Mouse (Mus musculus) hindbrain, embryonic 16.5 days (tissue): ENCODE measurements at regions not wholly inside any gene's neighbourhood (a gene's known extent, or its start where the extent isn't known, plus 50 kb on each side); places are given as distances from the start of the nearest gene placed in this dataset.
A peak's percentile ranks its signal among the peaks of the same experiment; 100 is the strongest.

ENCODE experiments used
- ATAC-seq: fragments of 200-750 bp; cut with Nextera tagmentation; 2 replicates; pipeline ENCODE4 v1.8.0; 2017; ENCODE audit warnings: moderate TSS enrichment, moderate library complexity
- H3K27ac ChIP-seq: fragments of 300-500 bp; sonication (generic); 2 replicates; pipeline ENCODE4 v1.5.1; 2014; ENCODE audit warnings: low read depth, mild to moderate bottlenecking, control low read depth, low read length, moderate library complexity
- H3K27me3 ChIP-seq: fragments of 300-500 bp; sonication (generic); replicated peaks from 2 replicates; pipeline ENCODE4 v1.6.1; 2014; ENCODE audit warnings: low read length; ENCODE audit not compliant: control insufficient read depth, insufficient read depth
- H3K36me3 ChIP-seq: fragments of 300-500 bp; sonication (generic); 2 replicates; pipeline ENCODE4 v1.6.1; 2014; ENCODE audit warnings: mild to moderate bottlenecking, low read length, moderate library complexity, mixed read lengths; ENCODE audit not compliant: control insufficient read depth, insufficient read depth
- H3K4me1 ChIP-seq: fragments of 300-500 bp; sonication (generic); 2 replicates; pipeline ENCODE4 v1.6.1; 2014; ENCODE audit warnings: low read depth, low read length; ENCODE audit not compliant: control insufficient read depth, insufficient read depth
- H3K4me2 ChIP-seq: fragments of 300-500 bp; sonication (generic); 2 replicates; pipeline ENCODE4 v1.6.1; 2014; ENCODE audit warnings: mild to moderate bottlenecking, low read length, control low read depth, moderate library complexity
- H3K4me3 ChIP-seq: fragments of 300-500 bp; sonication (generic); 2 replicates; pipeline ENCODE4 v1.5.1; 2014; ENCODE audit warnings: mild to moderate bottlenecking, low read length, control low read depth, moderate library complexity
- H3K9ac ChIP-seq: fragments of 300-500 bp; sonication (generic); 2 replicates; pipeline ENCODE4 v1.6.1; 2014; ENCODE audit warnings: low read depth, mild to moderate bottlenecking, control low read depth, low read length, moderate library complexity
- H3K9me3 ChIP-seq: fragments of 300-500 bp; sonication (generic); 2 replicates; pipeline ENCODE4 v1.6.1; 2014; ENCODE audit warnings: mild to moderate bottlenecking, low read length, moderate library complexity; ENCODE audit not compliant: control insufficient read depth
- WGBS: fragments of 180-500 bp; shearing (Covaris S2); extraction: QIAGEN DNeasy Blood & Tissue Kit; methylation state at CpG from one replicate; pipeline ENCODE4 v1.1.7; 2014; 5-methylcytosine and 5-hydroxymethylcytosine counted together

DNA sequence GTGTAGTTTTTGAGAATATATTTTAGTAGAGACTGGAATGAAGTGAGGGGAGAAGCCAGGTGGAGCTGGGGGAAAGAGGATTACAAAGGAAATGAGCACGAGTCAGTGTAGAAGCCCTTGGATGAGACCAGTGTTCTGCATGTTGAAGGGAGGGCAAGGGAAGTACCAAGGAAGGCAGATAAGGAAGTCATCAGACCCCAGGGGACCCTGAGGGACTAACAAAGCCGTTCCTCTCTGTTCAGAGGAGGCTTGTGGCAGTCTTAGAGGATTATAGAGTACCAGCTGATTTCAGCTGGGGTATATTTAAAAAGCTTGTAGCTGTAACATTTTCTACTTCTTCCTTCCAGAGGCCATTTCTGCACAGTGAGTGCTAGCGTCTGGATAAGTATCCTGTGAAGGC is 56.7 kb upstream of the Igsf9b start:
- 41% methylated on average over 3 of the region's 3 CpGs for WGBS
- Histone ChIP-seq H3K4me2 (no peak overlapping the region), H3K4me1 (no peaks in the 10 kb centered on the region), H3K9ac (no peak overlapping the region), H3K9me3 (no peaks in the 10 kb centered on the region), H3K36me3 (no peaks in the 10 kb centered on the region), H3K27ac (no peak overlapping the region), H3K4me3 (no peak overlapping the region), H3K27me3 (no peaks in the 10 kb centered on the region)
- no peak for ATAC-seq

DNA sequence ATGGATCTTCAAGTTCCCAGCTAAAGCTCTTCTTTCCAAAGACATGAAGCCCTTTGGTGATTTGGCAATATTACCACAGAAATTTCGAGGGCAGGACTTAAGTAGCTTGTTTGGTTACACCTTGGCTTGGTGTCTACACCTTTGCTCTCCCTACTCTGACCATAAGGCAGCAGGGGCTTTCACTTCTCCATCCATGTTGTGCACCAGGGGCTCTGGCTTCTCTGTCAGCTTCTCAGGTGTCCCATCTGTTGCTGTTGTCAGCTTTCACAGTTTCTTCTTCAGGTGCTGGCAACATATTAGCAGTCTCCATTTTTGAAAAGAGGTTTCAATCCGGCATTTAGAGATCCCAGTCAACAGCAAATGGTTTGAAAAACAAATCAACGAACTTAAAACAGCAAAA is 58.1 kb upstream of the Igsf9b start:
- no peaks in the 10 kb centered on the region for H3K9me3 ChIP-seq
- no peaks in the 10 kb centered on the region for H3K27me3 ChIP-seq
- no peak overlapping the region for H3K4me2 ChIP-seq
- no peak overlapping the region for H3K4me3 ChIP-seq
- H3K9ac ChIP-seq: no peak overlapping the region
- WGBS: 80% methylated on average over 3 of the region's 3 CpGs
- H3K27ac ChIP-seq: no peak overlapping the region
- ATAC-seq: no peak
- H3K4me1 ChIP-seq: no peaks in the 10 kb centered on the region
- H3K36me3 ChIP-seq: no peaks in the 10 kb centered on the region

- Histone ChIP-seq H3K4me3 (no peak overlapping the region), H3K27ac (no peak overlapping the region), H3K4me2 (no peak overlapping the region), H3K9me3 (no peaks in the 10 kb centered on the region), H3K36me3 (no peaks in the 10 kb centered on the region), H3K4me1 (no peaks in the 10 kb centered on the region), H3K9ac (no peak overlapping the region), H3K27me3 (no peaks in the 10 kb centered on the region)
- 82% methylated on average over 3 of the region's 3 CpGs for WGBS
- no peak for ATAC-seq
Measured at GRCm38 (mm10) chr9:27240491-27240890, 58.5 kb upstream of the Igsf9b start.

DNA sequence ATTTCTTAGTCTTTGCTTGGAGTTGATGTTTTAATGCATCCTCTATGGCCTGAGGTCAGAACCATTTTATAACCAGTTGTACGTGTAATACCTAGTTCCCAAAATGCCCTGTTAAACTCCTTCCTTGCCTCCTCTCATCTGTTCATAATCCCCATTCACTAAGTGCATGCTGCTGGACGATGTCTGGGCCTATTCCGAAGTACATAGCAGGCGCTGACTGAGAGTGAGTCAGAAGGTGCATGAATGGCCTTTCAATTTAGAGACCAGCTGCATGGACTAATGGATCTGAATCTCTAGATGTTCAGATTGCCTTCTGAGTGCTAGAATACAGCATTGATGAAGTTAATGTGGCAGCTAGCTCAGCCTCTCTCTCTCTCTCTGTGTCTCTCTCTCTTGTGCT is 66.3 kb upstream of the Igsf9b start:
- H3K4me2 ChIP-seq: no peak overlapping the region
- no peaks in the 10 kb centered on the region for H3K4me1 ChIP-seq
- no peak overlapping the region for H3K9ac ChIP-seq
- no peak overlapping the region for H3K4me3 ChIP-seq
- WGBS: 62% methylated on average over 4 of the region's 4 CpGs
- H3K36me3 ChIP-seq: no peaks in the 10 kb centered on the region
- no peaks in the 10 kb centered on the region for H3K9me3 ChIP-seq
- H3K27me3 ChIP-seq: no peaks in the 10 kb centered on the region
- H3K27ac ChIP-seq: no peak overlapping the region
- no peak for ATAC-seq

DNA sequence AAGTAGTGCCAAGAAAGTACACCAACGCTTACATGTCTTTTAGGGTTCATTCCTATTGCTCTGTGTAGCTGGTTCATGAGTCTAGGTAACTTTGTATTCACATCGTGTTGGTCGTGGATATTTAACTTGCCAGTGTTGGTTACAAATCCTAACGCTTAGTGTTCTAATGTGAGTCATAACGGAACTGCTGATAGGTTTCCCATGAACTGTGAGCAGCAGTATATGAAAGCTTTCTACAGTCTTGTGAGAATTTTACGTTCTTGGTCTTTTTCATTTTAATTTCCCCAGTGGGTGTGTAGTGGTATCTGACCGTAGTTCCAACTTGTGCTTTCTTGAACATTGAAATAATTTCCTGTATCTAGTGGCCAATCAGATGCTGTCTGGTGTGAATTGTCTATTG is 71.5 kb upstream of the Igsf9b start:
- no peak for ATAC-seq
- Histone ChIP-seq H3K27ac (no peak overlapping the region), H3K36me3 (no peaks in the 10 kb centered on the region), H3K4me1 (no peaks in the 10 kb centered on the region), H3K9ac (no peak overlapping the region), H3K27me3 (no peaks in the 10 kb centered on the region), H3K4me2 (no peak overlapping the region), H3K4me3 (no peak overlapping the region), H3K9me3 (no peaks in the 10 kb centered on the region)
- WGBS: 88% methylated on average over 7 of the region's 7 CpGs

GRCm38 (mm10) chr9:27221183-27221582 is 66.0 kb upstream of the Jam3 start:
- Histone ChIP-seq H3K4me2 (no peak overlapping the region), H3K4me1 (no peaks in the 10 kb centered on the region), H3K27ac (no peak overlapping the region), H3K27me3 (no peaks in the 10 kb centered on the region), H3K4me3 (no peak overlapping the region), H3K9me3 (no peaks in the 10 kb centered on the region), H3K36me3 (no peaks in the 10 kb centered on the region), H3K9ac (no peak overlapping the region)
- ATAC-seq: no peak
- 87% methylated on average over 7 of the region's 7 CpGs for WGBS

DNA sequence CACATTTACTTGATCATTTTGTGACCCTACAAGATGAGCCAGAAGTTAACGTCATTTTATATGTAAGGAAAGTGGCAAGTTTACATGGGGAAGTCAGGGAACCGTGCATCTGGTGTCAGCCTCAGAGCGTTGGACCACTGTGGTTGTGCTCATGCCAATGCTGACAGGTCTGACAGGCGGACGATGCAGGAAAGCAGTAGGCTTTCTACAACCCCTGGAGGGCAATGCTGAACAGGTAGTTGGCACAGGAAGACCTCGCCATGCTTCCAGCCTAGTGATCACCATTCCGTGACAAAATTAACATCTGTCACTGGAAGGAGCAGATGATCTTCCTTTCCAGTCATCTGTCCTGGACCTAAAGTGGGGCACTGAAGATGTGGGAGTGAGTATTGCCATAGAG is 60.8 kb upstream of the Jam3 start:
- Histone ChIP-seq H3K4me1 (no peaks in the 10 kb centered on the region), H3K27ac (no peak overlapping the region), H3K36me3 (no peaks in the 10 kb centered on the region), H3K27me3 (no peaks in the 10 kb centered on the region), H3K4me2 (no peak overlapping the region), H3K4me3 (no peak overlapping the region), H3K9ac (no peak overlapping the region), H3K9me3 (no peaks in the 10 kb centered on the region)
- no peak for ATAC-seq
- 74% methylated on average over 7 of the region's 7 CpGs for WGBS

GRCm38 (mm10) chr9:27214023-27214422 is 58.8 kb upstream of the Jam3 start:
- Histone ChIP-seq H3K9me3 (no peaks in the 10 kb centered on the region), H3K4me1 (no peaks in the 10 kb centered on the region), H3K27me3 (no peaks in the 10 kb centered on the region), H3K4me3 (no peak overlapping the region), H3K4me2 (no peak overlapping the region), H3K9ac (no peak overlapping the region), H3K27ac (no peak overlapping the region), H3K36me3 (no peaks in the 10 kb centered on the region)
- WGBS: 56% methylated on average over 3 of the region's 3 CpGs
- ATAC-seq: peak; percentile 42; the same call in 1 of the 2 replicates

DNA sequence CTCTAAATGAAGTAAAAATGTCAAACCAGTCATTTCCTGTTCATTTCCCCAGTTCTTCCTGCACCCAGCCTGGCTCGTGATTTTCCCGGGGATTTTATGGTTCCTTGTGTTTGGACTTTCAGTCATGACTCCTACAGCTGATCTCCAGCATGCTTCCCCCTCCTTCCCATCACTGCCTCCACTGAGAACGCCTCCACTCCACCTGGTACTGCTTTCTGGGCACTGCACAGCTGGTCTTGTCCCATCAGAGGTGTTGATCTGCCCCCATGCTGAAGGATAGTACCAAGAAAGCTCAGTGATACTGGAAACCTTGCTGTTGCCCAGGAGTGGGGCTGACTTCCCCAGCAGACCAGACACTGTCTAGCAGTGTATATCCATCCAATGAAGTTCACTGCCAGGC is 53.6 kb upstream of the Jam3 start:
- Histone ChIP-seq H3K9me3 (no peaks in the 10 kb centered on the region), H3K4me3 (no peak overlapping the region), H3K27ac (no peak overlapping the region), H3K36me3 (no peaks in the 10 kb centered on the region), H3K27me3 (no peaks in the 10 kb centered on the region), H3K4me1 (peaks cover 9% of the 10 kb centered on the region), H3K4me2 (no peak overlapping the region), H3K9ac (no peak overlapping the region)
- ATAC-seq: no peak
- 77% methylated on average over 3 of the region's 3 CpGs for WGBS
